In genomic region chr2:59307302-59307701, GRCm38 (mm10) we compare ENCODE assay signal across 16 mouse cellular contexts.
"Had no signal": no experiment of that assay in that cellular context is flagged by ENCODE, and none has a peak within 500 bp of the region (broad histone marks: within the 10 kb centered on the region; RNA-seq: fewer than 3 reads in every experiment).

No protein-coding gene starts in this region.

- H3K9ac ChIP-seq: liver, postnatal 0 days; lung, embryonic 15.5 days; midbrain, embryonic 13.5 days; midbrain, embryonic 15.5 days; neural tube, embryonic 12.5 days had no signal

- H3K27me3 ChIP-seq: lung, embryonic 15.5 days; megakaryocyte, embryonic 14.5 days; midbrain, embryonic 13.5 days; midbrain, embryonic 15.5 days; neural tube, embryonic 12.5 days had no signal

- ATAC-seq: liver, postnatal 0 days; lung, postnatal 0 days; midbrain, embryonic 13.5 days; midbrain, embryonic 15.5 days had no signal

- H3K4me3 ChIP-seq: lung, embryonic 15.5 days; megakaryocyte, embryonic 14.5 days; midbrain, embryonic 13.5 days; midbrain, embryonic 15.5 days; neural tube, embryonic 12.5 days had no signal

- H3K4me2 ChIP-seq: lung, embryonic 15.5 days; midbrain, embryonic 11.5 days; midbrain, embryonic 13.5 days; midbrain, embryonic 15.5 days; neural tube, embryonic 12.5 days had no signal

- H3K27ac ChIP-seq: lung, embryonic 15.5 days; macrophage; midbrain, embryonic 13.5 days; midbrain, embryonic 15.5 days; neural tube, embryonic 12.5 days had no signal

- DNase-seq: liver, postnatal 0 days; lung, adult 2 months; lung, postnatal 14 days; lung, postnatal 36 days; right cerebral cortex, postnatal 14 days; thymus, adult 18-20 months; thymus, postnatal 14 days; thymus, postnatal 36 days had no signal

- H3K9me3 ChIP-seq: lung, embryonic 15.5 days; megakaryocyte, embryonic 14.5 days; midbrain, embryonic 13.5 days; midbrain, embryonic 15.5 days; neural tube, embryonic 12.5 days had no signal

- H3K4me1 ChIP-seq: lung, embryonic 15.5 days had no signal
